Mouse (Mus musculus): ENCODE data around the gene Tmem205.

Gene Tmem205

GRCm38 (mm10) chr9:21927208-21927753 is at the start of gene Tmem205, which contains the start of gene Ccdc159:
TSS of gene Tmem205 (minus strand) at chr9:21927556.
TSS of gene Ccdc159 (plus strand) at chr9:21927471.
- peak; percentile 93 for DNase-seq (ENCODE audit: extremely low spot score)

- no peak for DNase-seq (ENCODE audit: extremely low spot score)
Observed at GRCm38 (mm10) chr9:21976626-21977175, 49.3 kb upstream of the Tmem205 start.

GRCm38 (mm10) chr9:21969304-21969703 is 41.9 kb upstream of the Tmem205 start:
- DNase-seq (ENCODE audit: extremely low spot score): no peak

DNA sequence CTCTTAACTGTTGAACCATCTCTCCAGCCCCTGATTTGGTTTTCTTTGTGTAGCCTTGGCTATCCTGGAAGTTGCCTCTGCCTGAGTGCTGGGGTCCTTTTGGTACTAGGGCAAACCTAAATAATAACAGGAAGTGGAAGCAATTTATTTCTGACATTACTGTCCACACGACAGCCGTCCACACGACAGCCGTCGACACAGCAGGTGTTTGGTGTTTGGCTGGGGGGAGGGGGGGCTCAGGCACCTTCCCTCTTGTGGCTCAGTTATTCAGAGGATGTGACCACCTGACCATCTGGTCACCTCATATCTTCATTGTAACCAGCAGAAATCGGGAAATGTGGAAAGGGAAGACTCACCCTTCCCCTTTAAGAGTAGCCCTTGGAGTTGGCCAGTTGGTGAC is 41.5 kb upstream of the Tmem205 start:
- DNase-seq (ENCODE audit: extremely low spot score): no peak

- DNase-seq (ENCODE audit: extremely low spot score): peak; percentile 48
Observed at GRCm38 (mm10) chr9:21963417-21963816, 36.1 kb upstream of the Tmem205 start, which contains the start of gene Epor. TSS of gene Epor (minus strand) at chr9:21963506.

GRCm38 (mm10) chr9:21962416-21963059 is 35.2 kb upstream of the Tmem205 start:
- peak; percentile 80 for DNase-seq (ENCODE audit: extremely low spot score)

DNA sequence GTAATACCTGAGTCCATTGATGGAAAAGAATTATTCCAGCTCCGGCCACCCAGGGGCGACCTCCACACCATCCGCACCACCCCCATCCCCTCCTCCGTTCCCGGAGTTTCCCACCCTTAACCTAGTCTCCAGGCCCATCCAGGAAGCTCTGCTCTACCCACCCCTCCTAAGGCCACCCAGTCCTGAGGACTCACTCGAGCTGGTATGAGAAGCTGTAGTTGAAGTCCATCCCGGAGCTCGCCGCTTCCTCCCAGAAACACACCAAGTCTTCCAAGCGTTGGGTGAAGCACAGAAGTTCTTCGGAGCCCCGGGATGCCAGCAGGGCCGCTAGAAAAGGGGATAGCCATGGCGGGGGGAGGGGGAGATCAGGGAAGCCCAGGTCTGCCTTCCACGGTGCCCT is 34.7 kb upstream of the Tmem205 start:
- no peak for DNase-seq (ENCODE audit: extremely low spot score)

DNA sequence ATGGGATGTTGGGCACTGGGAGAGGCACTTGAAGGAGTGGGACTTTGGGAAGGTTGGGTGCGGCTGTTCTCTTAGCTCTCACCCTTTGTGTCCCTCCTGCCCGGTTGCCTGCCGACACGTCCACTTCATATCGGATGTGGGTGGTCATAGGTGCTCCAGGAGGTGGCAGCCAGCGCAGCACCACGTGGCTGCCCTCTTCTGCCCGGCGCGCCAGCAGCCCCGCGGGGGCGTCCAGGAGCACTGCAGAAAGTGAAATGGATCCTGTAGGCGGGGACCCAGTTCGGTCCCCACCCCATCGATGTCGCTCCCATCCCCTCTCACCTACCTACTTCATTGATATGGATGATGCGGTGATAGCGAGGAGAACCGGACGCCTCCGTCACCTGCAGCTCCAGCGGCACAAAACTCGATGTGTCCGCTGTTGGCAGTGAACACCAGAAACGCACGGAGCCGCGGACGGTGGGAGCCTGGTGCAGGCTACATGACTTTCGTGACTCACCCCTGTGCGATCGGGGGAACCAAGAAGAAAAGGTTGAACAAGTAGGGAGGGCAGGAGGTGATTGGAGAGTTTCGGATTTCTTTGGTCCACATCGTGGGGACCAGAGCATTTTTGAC is 34.1 kb upstream of the Tmem205 start:
- DNase-seq (ENCODE audit: extremely low spot score): no peak

DNA sequence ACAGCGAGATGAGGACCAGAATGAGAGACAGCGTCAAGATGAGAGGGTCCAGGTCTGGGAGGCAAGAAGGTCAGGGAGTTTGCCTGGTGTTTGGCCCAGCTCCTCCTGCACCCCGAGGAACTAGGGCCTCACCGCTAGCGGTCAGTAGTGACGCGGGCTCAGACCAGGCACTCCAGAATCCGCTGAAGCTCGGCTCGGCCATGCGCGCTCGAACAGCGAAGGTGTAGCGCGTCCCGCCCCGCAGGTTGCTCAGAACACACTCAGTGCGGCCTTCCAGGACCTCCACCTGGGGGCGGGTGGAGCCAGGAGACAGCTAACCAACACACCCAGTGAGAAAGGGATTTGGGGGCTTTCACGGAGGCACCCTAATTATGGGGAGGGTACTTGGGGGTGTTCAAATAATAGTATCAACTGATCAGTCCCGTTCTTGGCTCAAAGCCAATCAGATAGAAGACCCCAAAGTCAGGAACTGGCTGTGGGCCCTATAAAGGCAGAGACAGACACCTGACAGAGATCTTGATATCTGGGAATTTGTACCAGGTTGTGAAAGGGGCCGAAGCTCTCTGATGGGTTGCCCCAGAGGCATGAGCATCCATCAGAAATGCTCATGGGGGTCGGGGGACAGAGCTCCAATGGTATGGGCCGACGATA is 33.3 kb upstream of the Tmem205 start:
- peak; percentile 26 for DNase-seq (ENCODE audit: extremely low spot score)

DNA sequence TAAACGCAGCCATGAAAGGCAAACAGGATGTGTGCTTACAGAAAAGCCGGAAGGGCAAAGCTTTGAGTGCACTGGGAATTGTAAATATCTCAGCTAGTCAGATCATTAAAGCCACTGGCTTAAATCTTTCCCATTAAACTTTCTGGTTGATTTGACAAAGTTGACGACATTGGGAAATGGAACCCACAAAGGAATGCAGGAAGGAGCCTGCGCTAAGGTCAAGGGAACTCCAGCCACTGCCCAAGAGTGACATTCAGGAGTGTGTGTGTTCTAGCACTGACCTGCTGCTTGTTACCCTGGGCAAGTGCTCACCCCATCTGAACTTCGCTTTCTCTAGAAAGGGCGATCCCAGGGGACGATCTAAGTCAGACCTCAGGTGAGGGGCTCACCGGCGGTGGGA is 32.8 kb upstream of the Tmem205 start:
- DNase-seq (ENCODE audit: extremely low spot score): no peak

DNA sequence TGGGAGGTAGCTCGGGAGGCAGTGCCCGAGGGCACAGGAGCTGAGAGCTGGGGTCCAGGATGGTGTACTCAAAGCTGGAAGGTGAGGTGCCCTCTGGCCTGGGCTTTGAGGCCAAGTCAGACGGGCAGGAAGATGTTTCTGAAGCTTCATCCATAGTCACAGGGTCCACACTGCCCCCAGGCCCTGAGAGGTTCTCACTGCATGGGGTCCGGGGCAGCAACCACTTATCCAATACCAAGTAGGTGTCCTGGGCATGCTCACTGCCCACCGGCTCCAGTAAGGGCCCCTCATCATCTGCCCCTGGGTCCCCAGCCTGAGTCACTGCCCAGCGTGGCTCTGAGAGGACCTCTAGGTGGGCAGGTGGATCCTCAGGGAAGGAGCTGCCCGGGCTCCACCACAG is 31.9 kb upstream of the Tmem205 start:
- no peak for DNase-seq (ENCODE audit: extremely low spot score)

- DNase-seq (ENCODE audit: extremely low spot score): no peak
Observed at GRCm38 (mm10) chr9:21958372-21958771, 31.0 kb upstream of the Tmem205 start.

GRCm38 (mm10) chr9:21955570-21956281 is 28.4 kb upstream of the Tmem205 start, which contains the start of gene Swsap1:
TSS of gene Swsap1 (plus strand) at chr9:21955755.
- DNase-seq (ENCODE audit: extremely low spot score): peak; percentile 98

- no peak for DNase-seq (ENCODE audit: extremely low spot score)
Observed at GRCm38 (mm10) chr9:21955225-21955569, 27.8 kb upstream of the Tmem205 start.

GRCm38 (mm10) chr9:21954635-21955034 is 27.3 kb upstream of the Tmem205 start:
- DNase-seq (ENCODE audit: extremely low spot score): no peak

DNA sequence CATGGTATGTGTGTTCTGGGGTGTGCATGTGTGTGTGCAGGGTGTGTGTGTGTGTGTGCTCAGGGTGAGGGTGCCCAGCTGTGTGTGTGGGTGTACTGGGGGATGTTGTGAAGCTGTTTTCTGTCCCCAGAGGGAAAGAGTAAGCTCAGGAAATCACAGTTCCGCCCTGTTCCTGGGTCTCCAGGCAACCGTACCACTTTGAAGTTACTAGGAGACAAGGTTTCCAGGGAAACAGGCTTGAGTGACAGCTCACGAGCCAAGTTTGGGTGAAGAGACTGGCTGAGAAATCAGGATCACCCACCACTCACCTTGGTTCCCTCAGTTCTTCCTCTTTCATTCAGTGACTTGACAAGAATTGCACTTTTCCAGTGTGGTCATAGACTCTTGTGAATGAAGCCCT is 26.2 kb upstream of the Tmem205 start:
- no peak for DNase-seq (ENCODE audit: extremely low spot score)

DNA sequence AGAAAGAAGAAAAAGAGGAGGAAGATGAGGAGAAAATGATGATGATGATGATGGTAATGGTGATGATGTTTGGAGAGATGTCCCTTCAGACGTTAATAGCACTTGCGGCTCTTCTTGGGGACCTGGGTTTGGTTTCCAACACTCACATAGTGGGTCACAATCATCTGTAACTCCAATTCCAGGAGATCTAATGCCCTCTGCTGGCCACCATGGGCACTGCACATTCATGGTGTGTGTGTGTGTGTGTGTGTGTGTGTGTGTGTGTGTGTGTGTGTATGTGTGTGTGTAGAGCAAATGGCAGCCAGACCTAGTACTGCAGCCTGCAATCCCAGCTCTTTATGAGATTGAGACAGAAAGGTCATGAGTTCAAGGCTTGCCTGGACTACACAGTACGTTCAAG is 24.6 kb upstream of the Tmem205 start:
- no peak for DNase-seq (ENCODE audit: extremely low spot score)

DNA sequence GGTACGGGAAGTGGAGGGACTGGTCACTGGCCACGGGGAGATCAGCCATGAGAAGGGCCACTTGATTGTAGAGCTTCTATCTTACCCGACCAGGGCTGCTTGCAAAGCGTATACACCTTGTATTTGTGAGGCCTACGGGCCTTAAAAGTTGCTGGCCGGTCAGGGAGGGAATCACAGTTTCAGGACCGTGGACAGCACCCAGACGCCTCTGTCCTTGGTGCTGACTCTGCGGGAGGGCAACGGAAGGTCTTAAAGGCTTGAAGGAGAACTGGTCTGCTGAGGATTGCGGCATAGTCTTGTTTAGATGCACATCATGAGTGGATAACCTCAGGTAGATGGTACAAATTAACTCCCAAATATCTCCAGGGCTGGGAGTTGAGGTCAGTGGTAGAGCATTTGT is 23.0 kb upstream of the Tmem205 start:
- peak; percentile 80 for DNase-seq (ENCODE audit: extremely low spot score)

GRCm38 (mm10) chr9:21948790-21949189 is 21.4 kb upstream of the Tmem205 start:
- DNase-seq (ENCODE audit: extremely low spot score): no peak

GRCm38 (mm10) chr9:21948146-21948545 is 20.8 kb upstream of the Tmem205 start:
- no peak for DNase-seq (ENCODE audit: extremely low spot score)

DNA sequence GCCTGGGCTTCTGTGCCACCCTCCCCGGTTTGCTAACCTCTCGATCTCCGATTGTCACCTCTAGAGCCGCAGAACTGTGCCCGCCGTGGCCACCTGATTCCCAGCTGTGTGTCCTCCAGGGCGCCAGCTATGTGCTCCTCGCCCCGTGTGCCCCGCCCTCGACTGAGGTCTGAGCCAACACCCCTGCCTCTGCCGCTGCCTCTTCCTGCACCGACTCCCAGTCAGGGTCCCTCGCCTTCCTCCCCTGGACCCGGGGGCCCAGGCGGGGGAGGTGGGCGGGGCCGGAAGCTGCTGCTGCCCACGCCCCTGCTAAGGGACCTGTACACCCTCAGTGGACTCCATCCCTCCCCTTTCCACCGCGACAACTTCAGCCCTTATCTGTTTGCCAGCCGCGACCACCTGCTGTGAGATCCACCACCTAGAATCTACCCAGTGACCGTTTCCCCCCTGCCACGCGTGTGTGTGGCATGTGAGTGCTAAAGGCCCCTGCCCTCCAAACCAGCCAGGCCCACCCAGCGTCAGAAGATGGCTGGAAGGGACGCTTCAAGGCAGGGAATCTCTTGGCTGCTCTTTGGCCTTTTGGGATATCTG is 20.3 kb upstream of the Tmem205 start:
- no peak for DNase-seq (ENCODE audit: extremely low spot score)

All from embryo, embryonic 9.5 days (tissue).